Mouse (Mus musculus) forebrain, embryonic 16.5 days (tissue): ENCODE results near the gene Macrod2. TPM values are rescaled to one million over a fixed set of nuclear protein-coding genes. Genes with fewer than 3 reads are reported as not detected.
A peak's percentile ranks its signal among the peaks of the same experiment; 100 is the strongest.

Experiments used
- ATAC-seq: fragments of 200-750 bp; cut with Nextera tagmentation; 2 replicates; pipeline ENCODE4 v1.8.0; 2017; ENCODE audit warnings: mild to moderate bottlenecking, moderate library complexity
- H3K27ac ChIP-seq: fragments of 300-500 bp; sonication (generic); 2 replicates; pipeline ENCODE4 v1.5.1; 2014; ENCODE audit warnings: low read length, control low read depth
- H3K27me3 ChIP-seq: fragments of 300-500 bp; sonication (generic); replicated peaks from 2 replicates; pipeline ENCODE4 v1.6.1; 2014; ENCODE audit warnings: low read length; ENCODE audit not compliant: control insufficient read depth, insufficient read depth
- H3K36me3 ChIP-seq: fragments of 300-500 bp; sonication (generic); 2 replicates; pipeline ENCODE4 v1.6.1; 2014; ENCODE audit not compliant: control insufficient read depth, insufficient read depth
- H3K4me1 ChIP-seq: fragments of 300-500 bp; sonication (generic); replicated peaks from 2 replicates; pipeline ENCODE4 v1.6.1; 2014; ENCODE audit warnings: low read length; ENCODE audit not compliant: control insufficient read depth, insufficient read depth
- H3K4me2 ChIP-seq: fragments of 300-500 bp; sonication (generic); 2 replicates; pipeline ENCODE4 v1.6.1; 2014; ENCODE audit warnings: mild to moderate bottlenecking, low read length, control low read depth
- H3K4me3 ChIP-seq: fragments of 300-500 bp; sonication (generic); replicated peaks from 2 replicates; pipeline ENCODE4 v1.5.1; 2014; ENCODE audit warnings: mild to moderate bottlenecking, low read length, control low read depth
- H3K9ac ChIP-seq: fragments of 300-500 bp; sonication (generic); replicated peaks from 2 replicates; pipeline ENCODE4 v1.6.1; 2014; ENCODE audit warnings: low read depth, low read length, control low read depth
- H3K9me3 ChIP-seq: fragments of 300-500 bp; sonication (generic); 2 replicates; pipeline ENCODE4 v1.6.1; 2016; ENCODE audit warnings: low read length; ENCODE audit not compliant: control insufficient read depth
- WGBS: fragments of 180-500 bp; shearing (Covaris S2); extraction: QIAGEN DNeasy Blood & Tissue Kit; methylation state at CpG from one replicate; pipeline ENCODE4 v1.1.7; 2014; 5-methylcytosine and 5-hydroxymethylcytosine counted together
- polyA plus RNA-seq: library from polyadenylated mRNA; unstranded; fragments of >200 nt; fragmentation: Nextera tagmentation; extraction: Ambion mirVana; gene quantifications from 2 replicates; pipeline ENCODE4 v1.2.1, GENCODE M21; 2015

Gene Macrod2
- polyA plus RNA-seq, 1 experiment from 2014 or later = 108 TPM

DNA sequence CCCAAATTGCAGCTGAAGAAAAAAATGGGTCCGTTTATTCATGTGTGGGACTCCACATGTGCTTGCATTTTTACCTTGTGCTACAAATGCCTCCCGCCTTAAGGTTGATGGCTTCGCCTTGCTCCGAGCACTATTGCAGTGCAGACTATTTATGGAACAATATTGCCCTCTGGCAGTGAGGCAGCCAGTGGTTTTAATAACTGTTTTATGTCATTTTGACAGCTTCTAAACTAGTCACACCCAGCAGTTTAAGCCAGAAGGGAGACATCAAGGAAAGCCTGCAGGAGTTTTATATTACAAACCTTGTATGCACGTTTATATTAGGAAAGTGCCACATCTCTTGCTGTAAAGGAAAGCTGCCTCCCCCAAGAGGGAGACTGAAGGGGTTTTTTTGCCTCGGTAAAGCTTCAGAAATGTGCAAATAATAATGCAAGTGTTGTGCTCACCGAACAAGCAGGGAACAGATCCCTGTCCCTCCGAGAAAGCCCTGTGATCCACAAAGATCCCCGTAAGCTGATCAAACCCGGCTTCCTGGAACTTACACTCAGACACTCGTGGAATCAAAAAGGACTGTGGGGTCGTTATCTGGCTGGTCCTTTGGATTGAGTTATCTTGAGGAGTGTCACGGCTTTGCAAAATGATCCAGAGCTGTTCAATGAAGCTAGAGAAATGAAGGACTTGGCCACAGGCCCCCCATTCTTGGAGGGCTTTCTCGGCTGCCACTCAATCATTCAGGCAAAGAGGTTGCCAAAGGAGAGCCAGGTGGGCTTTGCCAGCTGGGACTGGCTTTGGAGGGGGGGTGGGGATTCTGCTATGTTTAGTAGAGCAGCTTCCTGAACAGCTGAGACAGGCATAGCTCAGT, 1663.0 kb downstream of the Macrod2 start:
- no peak overlapping the region for H3K9ac ChIP-seq

DNA sequence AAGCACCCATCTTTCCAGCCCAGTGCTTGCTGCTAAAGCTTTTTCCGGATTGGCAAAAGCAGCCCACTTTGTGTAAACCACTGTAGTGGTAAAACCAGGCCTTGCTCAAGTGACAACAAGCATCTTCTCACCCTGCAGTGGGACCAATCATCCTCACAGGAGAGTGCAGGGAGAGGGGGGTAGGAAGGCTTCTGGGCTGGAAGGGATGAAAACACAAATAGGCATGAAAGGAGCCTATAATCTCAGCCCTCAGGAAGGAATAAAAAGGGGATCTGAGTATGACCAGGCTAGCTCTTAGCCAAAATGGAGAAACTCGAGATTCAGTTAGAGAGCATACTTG, 1663.6 kb downstream of the Macrod2 start:
- H3K27ac ChIP-seq = peak overlapping the region; percentile 42
- H3K4me1 ChIP-seq = peaks cover 19% of the 10 kb centered on the region
- WGBS = 38% methylated on average over 2 of the region's 2 CpGs
- H3K36me3 ChIP-seq = no peaks in the 10 kb centered on the region
- no peaks in the 10 kb centered on the region for H3K27me3 ChIP-seq
- no peaks in the 10 kb centered on the region for H3K9me3 ChIP-seq
- H3K9ac ChIP-seq = no peak overlapping the region
- ATAC-seq = no peak
- no peak overlapping the region for H3K4me3 ChIP-seq
- H3K4me2 ChIP-seq = no peak overlapping the region

More for the DNA sequence above, 1663.0 kb downstream of the Macrod2 start:
- WGBS = 22% methylated on average over 14 of the region's 14 CpGs
- Histone ChIP-seq H3K4me2 (peak overlapping the region; percentile 3), H3K4me1 (peaks cover 19% of the 10 kb centered on the region), H3K27me3 (no peaks in the 10 kb centered on the region), H3K36me3 (no peaks in the 10 kb centered on the region), H3K27ac (peak overlapping the region; percentile 42), H3K9me3 (no peaks in the 10 kb centered on the region), H3K4me3 (no peak overlapping the region)
- ATAC-seq = peak; percentile 93

DNA sequence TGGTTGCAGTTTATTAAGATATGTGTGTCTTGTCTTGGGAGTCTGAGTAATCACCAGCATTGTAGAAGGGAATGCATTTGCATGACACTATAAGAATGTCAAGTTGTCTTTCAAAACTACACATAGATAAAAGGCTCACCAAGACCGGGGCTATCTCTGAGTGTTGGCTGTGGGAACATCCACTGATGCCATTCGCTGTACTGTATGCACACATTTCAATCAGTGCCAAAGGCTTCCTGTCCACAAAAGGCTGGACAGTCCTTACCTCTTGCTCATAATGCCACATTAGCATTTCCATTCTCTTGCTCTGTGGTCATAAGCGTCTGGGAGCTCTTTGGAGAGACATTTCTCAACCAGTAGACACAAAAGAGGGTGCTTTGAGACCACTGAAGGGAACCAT, 1713.8 kb downstream of the Macrod2 start:
- no peak overlapping the region for H3K4me3 ChIP-seq
- no peaks in the 10 kb centered on the region for H3K27me3 ChIP-seq
- WGBS = 30% methylated on average over 3 of the region's 3 CpGs
- H3K4me2 ChIP-seq = no peak overlapping the region
- no peak overlapping the region for H3K27ac ChIP-seq
- no peaks in the 10 kb centered on the region for H3K9me3 ChIP-seq
- H3K36me3 ChIP-seq = no peaks in the 10 kb centered on the region
- H3K9ac ChIP-seq = no peak overlapping the region
- no peak for ATAC-seq
- H3K4me1 ChIP-seq = no peaks in the 10 kb centered on the region

DNA sequence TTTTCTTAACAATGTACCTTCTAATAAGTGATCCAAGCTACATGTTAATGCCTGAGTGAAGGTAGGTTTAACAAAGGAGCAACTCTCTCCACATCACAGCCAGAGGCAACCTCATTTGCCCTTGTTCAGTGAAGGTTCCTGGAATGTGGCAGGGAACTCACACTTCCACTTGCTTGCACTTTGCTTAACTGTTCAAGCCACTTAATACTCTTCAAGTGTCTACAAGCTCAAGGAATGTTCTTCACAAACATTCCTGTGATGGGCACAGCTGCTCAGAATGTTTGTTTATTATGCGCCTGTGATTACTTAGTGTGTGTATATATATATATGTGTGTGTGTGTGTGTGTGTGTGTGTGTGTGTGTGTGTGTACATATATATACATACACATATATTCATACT, 1721.5 kb downstream of the Macrod2 start:
- H3K4me1 ChIP-seq = no peaks in the 10 kb centered on the region
- no peak overlapping the region for H3K27ac ChIP-seq
- H3K27me3 ChIP-seq = no peaks in the 10 kb centered on the region
- ATAC-seq = no peak
- no peak overlapping the region for H3K9ac ChIP-seq
- no peaks in the 10 kb centered on the region for H3K36me3 ChIP-seq
- WGBS = 94% methylated on average over 1 of the region's 1 CpGs
- H3K4me2 ChIP-seq = no peak overlapping the region
- H3K9me3 ChIP-seq = no peaks in the 10 kb centered on the region
- H3K4me3 ChIP-seq = no peak overlapping the region

DNA sequence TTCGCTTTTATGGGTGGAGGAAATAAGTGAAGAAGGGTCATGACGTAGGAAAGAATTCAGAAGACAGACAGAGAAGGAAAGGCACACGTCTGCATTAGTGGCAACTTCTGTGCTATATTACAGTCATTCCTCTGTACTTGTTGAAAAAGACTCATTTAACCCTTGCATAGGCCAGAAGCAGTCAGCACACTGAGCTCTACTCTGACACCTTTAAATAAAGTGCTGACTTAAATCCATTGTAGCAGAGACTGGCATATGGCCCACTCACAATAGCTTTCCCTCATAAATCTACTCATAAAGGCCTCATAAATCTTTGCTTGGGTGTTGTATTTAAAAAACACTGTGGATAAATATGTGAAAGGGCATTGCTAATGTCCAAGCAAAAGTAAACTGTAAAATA, 1733.0 kb downstream of the Macrod2 start:
- Histone ChIP-seq H3K4me1 (no peaks in the 10 kb centered on the region), H3K27ac (no peak overlapping the region), H3K4me3 (no peak overlapping the region), H3K36me3 (no peaks in the 10 kb centered on the region), H3K9ac (no peak overlapping the region), H3K27me3 (no peaks in the 10 kb centered on the region), H3K4me2 (no peak overlapping the region), H3K9me3 (no peaks in the 10 kb centered on the region)
- 63% methylated on average over 3 of the region's 3 CpGs for WGBS
- ATAC-seq = no peak

DNA sequence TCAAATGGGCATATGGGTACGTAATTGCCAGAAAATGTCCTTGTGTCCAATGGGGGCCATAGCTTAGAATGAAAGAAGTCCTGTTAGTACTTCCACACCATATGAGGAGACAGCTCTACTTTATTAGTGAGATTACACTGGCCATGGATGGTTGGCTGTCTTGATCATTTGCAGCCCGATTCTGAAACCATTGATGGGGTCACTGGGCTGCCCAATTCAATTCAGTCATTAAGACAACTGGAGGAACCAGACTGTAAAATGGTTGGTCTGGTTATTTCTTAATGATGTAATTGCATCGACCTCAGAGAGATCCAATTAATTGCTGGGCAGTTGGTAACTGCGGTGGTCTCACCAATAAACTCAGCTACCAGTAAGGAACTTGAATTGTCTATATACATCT, 1734.1 kb downstream of the Macrod2 start:
- 81% methylated on average over 4 of the region's 4 CpGs for WGBS
- no peak overlapping the region for H3K9ac ChIP-seq
- no peaks in the 10 kb centered on the region for H3K9me3 ChIP-seq
- ATAC-seq = no peak
- H3K4me2 ChIP-seq = no peak overlapping the region
- no peaks in the 10 kb centered on the region for H3K4me1 ChIP-seq
- no peaks in the 10 kb centered on the region for H3K36me3 ChIP-seq
- H3K27me3 ChIP-seq = no peaks in the 10 kb centered on the region
- no peak overlapping the region for H3K4me3 ChIP-seq
- H3K27ac ChIP-seq = no peak overlapping the region

DNA sequence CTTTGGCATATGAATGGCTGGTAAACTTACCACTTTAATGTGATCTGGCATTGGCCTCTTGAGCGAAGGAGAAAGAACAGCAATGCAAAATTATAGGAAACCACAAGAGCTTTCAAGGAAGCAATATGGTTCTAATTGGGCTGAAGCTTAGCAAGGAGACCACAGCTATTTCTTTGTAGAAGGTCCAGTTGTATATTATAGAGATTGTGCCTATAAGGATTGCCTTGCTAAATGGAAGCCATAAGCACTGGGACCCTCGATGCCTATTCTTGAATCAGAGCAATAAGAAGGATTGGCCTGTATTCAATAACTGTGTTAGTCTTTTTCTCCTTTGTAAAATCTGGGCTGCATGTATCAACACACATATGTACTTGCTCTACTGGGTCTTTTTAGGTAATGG, 1754.2 kb downstream of the Macrod2 start:
- 96% methylated on average over 2 of the region's 2 CpGs for WGBS
- no peak overlapping the region for H3K4me3 ChIP-seq
- no peaks in the 10 kb centered on the region for H3K9me3 ChIP-seq

DNA sequence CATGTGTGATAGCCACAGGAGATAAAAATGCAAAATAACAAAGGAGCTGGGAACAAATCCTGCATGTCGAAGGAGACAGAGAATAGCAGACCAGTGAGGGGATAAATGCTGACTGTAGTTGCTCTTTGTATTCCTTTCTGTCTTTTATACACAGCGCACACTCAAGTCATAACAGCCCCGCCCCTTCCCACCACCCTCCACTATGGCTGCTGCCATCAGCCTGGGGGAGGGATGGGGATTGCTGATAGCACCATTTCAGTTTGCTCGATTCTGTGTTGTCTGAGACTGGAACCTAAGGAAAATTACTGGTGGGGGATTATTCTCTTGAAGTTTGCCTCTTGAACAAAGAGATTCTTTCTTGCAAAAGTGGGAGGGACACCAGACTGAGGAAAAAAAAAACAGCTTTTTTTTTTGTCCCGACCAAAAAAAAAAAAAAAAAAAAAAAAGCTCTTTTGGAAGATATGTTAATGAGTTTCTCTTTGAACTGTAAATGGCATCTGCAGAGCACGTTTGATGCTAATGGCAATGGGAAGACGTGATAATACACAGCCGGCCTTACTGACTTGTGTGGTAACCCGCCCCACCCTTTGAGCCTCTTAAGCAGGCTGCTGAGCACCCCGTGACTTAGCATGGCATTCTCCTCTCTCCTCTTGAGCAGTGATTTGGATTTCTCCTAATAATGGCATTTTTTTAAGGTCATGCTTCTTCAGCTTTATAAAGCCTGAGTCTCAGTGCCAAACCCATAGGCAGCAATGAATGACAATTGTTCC, 1768.6 kb downstream of the Macrod2 start:
- Histone ChIP-seq H3K4me2 (peak overlapping the region; percentile 48), H3K9me3 (no peaks in the 10 kb centered on the region), H3K9ac (peak overlapping the region; percentile 32; the same call in 1 of the 2 replicates), H3K27ac (peak overlapping the region; percentile 81), H3K27me3 (no peaks in the 10 kb centered on the region), H3K36me3 (no peaks in the 10 kb centered on the region), H3K4me1 (peaks cover 18% of the 10 kb centered on the region), H3K4me3 (peak overlapping the region; percentile 13; the same call in 1 of the 2 replicates)
- 4% methylated on average over 10 of the region's 10 CpGs for WGBS
- ATAC-seq = peak; percentile 96

More for the DNA sequence above, 1754.2 kb downstream of the Macrod2 start:
- no peak overlapping the region for H3K4me2 ChIP-seq
- H3K9ac ChIP-seq = no peak overlapping the region
- no peaks in the 10 kb centered on the region for H3K36me3 ChIP-seq
- no peak overlapping the region for H3K27ac ChIP-seq
- H3K4me1 ChIP-seq = no peaks in the 10 kb centered on the region
- H3K27me3 ChIP-seq = no peaks in the 10 kb centered on the region
- ATAC-seq = no peak

DNA sequence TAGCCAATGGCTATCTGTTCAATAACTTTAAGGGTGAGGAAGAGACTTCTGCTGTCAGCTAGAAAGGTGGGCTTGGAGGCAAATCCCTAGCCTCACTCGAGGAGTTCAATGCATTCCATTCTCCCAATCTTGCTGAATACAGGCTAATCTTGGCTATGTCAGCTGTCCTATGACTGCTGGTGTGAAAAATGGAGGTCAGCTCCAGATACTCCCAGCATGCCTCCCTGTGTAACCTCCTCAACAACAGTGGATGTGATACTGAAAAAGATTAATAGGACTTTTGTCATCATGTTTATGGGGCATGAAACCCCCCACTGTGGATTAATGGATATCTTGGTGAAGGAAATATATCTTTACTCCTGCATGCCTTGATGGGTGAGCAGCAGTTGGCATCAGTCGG, 1774.5 kb downstream of the Macrod2 start:
- no peak overlapping the region for H3K27ac ChIP-seq
- no peaks in the 10 kb centered on the region for H3K36me3 ChIP-seq
- H3K4me3 ChIP-seq = no peak overlapping the region
- no peak for ATAC-seq
- 87% methylated on average over 2 of the region's 2 CpGs for WGBS
- H3K9ac ChIP-seq = no peak overlapping the region
- no peak overlapping the region for H3K4me2 ChIP-seq
- no peaks in the 10 kb centered on the region for H3K9me3 ChIP-seq
- peaks cover under 1% of the 10 kb centered on the region; the same call in 1 of the 2 replicates for H3K4me1 ChIP-seq
- no peaks in the 10 kb centered on the region for H3K27me3 ChIP-seq
